Mouse (Mus musculus) heart, embryonic 11.5 days (tissue): ENCODE results near the gene Atg14. TPM values are rescaled to one million over a fixed set of nuclear protein-coding genes. Genes with fewer than 3 reads are reported as not detected.

ENCODE experiments used
- ATAC-seq: fragments of 200-750 bp; cut with Nextera tagmentation; replicated peaks from 2 replicates; pipeline ENCODE4 v1.8.0; 2017; ENCODE audit warnings: moderate library complexity; ENCODE audit not compliant: insufficient number of reproducible peaks, low FRiP score, low TSS enrichment
- H3K27ac ChIP-seq: fragments of 300-500 bp; sonication (generic); 2 replicates; pipeline ENCODE4 v1.5.1; 2014; ENCODE audit warnings: mild to moderate bottlenecking, low read depth, low read length
- H3K27me3 ChIP-seq: fragments of 300-500 bp; sonication (generic); 2 replicates; pipeline ENCODE4 v1.6.1; 2014; ENCODE audit warnings: mild to moderate bottlenecking, low read length, mixed read lengths; ENCODE audit not compliant: control insufficient read depth, insufficient read depth
- H3K36me3 ChIP-seq: fragments of 300-500 bp; sonication (generic); 2 replicates; pipeline ENCODE4 v1.6.1; 2014; ENCODE audit warnings: mild to moderate bottlenecking, low read length, moderate library complexity, mixed read lengths; ENCODE audit not compliant: control insufficient read depth, insufficient read depth
- H3K4me1 ChIP-seq: fragments of 300-500 bp; sonication (generic); 2 replicates; pipeline ENCODE4 v1.6.1; 2014; ENCODE audit warnings: low read length; ENCODE audit not compliant: control insufficient read depth, insufficient read depth
- H3K4me2 ChIP-seq: fragments of 300-500 bp; sonication (generic); 2 replicates; pipeline ENCODE4 v1.6.1; 2014; ENCODE audit warnings: mild to moderate bottlenecking, moderate library complexity
- H3K4me3 ChIP-seq: fragments of 300-500 bp; sonication (generic); 2 replicates; pipeline ENCODE4 v1.5.1; 2014; ENCODE audit warnings: low read depth, low read length
- H3K9ac ChIP-seq: fragments of 300-500 bp; sonication (generic); 2 replicates; pipeline ENCODE4 v1.6.1; 2014; ENCODE audit warnings: mild to moderate bottlenecking, low read depth, low read length, moderate library complexity
- H3K9me3 ChIP-seq: fragments of 300-500 bp; sonication (generic); replicated peaks from 2 replicates; pipeline ENCODE4 v1.6.1; 2016; ENCODE audit warnings: low read length; ENCODE audit not compliant: control insufficient read depth
- WGBS: fragments of 180-500 bp; shearing (Covaris S2); extraction: QIAGEN DNeasy Blood & Tissue Kit; methylation state at CpG from one replicate; pipeline ENCODE4 v1.1.7; 2014; ENCODE audit not compliant: insufficient replicate concordance; 5-methylcytosine and 5-hydroxymethylcytosine counted together
- polyA plus RNA-seq: library from polyadenylated mRNA; unstranded; fragments of >200 nt; fragmentation: Nextera tagmentation; extraction: Ambion mirVana; gene quantifications from 2 replicates; pipeline ENCODE4 v1.2.1, GENCODE M21; 2014

Gene Atg14
- polyA plus RNA-seq, 1 experiment from 2014 or later = 9.6 TPM

DNA sequence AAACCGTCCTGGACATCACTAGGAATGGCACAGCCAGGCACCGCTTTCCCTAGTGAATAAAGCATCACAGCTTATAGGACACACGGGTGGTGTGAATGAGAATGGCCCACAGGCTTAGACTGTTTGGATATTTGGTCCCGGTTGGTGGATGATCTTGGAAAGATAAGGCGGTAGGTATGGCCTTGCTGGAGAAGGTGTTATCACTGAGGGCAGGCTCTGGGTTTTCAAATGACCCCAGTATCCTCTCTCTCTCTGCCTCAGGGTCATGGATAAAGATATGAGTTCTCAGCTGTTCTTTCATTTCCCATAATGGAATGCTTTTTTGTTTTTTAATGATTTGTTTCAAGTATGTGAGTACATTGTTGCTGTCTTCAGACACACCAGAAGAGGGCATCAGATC lies 15.2 kb downstream of the Atg14 start:
- Histone ChIP-seq H3K36me3 (no peaks in the 10 kb centered on the region), H3K9me3 (no peaks in the 10 kb centered on the region), H3K9ac (no peak overlapping the region), H3K4me2 (no peak overlapping the region), H3K4me3 (no peak overlapping the region), H3K4me1 (no peaks in the 10 kb centered on the region), H3K27me3 (no peaks in the 10 kb centered on the region), H3K27ac (no peak overlapping the region)
- 85% methylated on average over 5 of the region's 5 CpGs for WGBS
- ATAC-seq = 0 out of 2 replicates have a peak, but pooled peaks have one; percentile 35

DNA sequence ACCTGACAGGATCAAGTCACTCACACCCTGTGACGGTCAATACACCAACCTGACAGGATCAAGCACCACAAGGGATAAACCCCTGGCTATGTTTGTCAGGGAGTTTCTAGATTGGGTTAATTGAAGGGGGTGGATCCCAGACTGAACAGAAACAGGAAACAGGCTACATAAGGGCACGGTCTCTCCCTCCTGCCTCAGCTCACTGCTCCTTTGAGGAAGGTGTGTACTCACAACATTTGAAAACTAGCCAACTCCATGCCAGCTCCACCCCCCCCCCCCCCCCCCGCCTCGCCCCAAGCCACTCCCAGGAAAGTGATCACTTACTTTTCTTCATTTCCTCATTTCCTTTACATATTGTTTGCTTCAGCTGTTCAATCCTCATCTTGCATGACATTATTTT lies 16.2 kb downstream of the Atg14 start:
- Histone ChIP-seq H3K4me2 (no peak overlapping the region), H3K27ac (no peak overlapping the region), H3K4me3 (no peak overlapping the region), H3K27me3 (no peaks in the 10 kb centered on the region), H3K36me3 (no peaks in the 10 kb centered on the region), H3K4me1 (no peaks in the 10 kb centered on the region), H3K9me3 (no peaks in the 10 kb centered on the region), H3K9ac (no peak overlapping the region)
- no peak for ATAC-seq
- 82% methylated on average over 4 of the region's 4 CpGs for WGBS

DNA sequence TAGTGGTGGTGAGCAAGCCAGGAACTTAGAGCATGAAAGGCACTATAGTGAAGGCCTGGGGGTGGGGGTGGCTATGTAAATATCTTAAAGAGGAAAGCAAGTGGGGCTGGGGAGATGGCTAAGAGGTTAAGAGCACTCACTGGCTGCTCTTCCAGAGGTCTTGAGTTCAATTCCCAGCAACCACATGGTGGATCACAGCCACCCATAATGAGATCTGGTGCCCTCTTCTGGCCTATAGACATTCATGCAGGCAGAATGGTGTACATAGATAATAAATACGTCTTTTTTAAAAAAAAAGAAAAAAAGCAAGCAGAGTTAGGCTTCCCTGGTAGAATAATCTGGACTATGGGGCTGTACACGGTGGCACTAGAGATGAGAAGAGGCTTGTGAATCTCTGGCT lies 17.1 kb downstream of the Atg14 start:
- 83% methylated on average over 2 of the region's 2 CpGs for WGBS
- no peak overlapping the region for H3K9ac ChIP-seq
- no peak overlapping the region for H3K4me2 ChIP-seq
- H3K27me3 ChIP-seq = no peaks in the 10 kb centered on the region
- no peak overlapping the region for H3K4me3 ChIP-seq
- 0 out of 2 replicates have a peak, but pooled peaks cover 2% of the 10 kb centered on the region for H3K36me3 ChIP-seq
- ATAC-seq = no peak
- H3K9me3 ChIP-seq = no peaks in the 10 kb centered on the region
- H3K27ac ChIP-seq = no peak overlapping the region
- no peaks in the 10 kb centered on the region for H3K4me1 ChIP-seq

DNA sequence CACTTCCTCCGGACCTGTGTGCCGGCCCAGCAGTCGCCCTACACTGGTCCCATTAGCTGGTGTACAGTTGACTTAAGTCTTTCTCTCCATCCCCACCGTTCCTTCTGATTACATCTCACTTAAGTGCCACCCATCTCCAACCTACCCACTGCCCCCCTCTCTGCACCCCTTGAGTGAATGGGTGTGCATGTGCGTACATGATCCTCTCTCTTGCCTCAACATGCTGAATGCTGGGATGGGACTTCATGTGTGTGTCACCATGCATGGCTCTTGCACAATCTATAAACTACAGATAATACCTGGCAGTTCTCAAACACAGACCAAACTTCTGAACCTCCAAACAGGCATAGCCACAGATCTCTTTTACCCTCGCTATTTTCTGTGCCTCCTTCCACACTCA lies 18.8 kb downstream of the Atg14 start:
- Histone ChIP-seq H3K27ac (no peak overlapping the region), H3K9ac (no peak overlapping the region), H3K36me3 (0 out of 2 replicates have a peak, but pooled peaks cover 3% of the 10 kb centered on the region), H3K4me1 (no peaks in the 10 kb centered on the region), H3K27me3 (no peaks in the 10 kb centered on the region), H3K4me2 (no peak overlapping the region), H3K9me3 (no peaks in the 10 kb centered on the region), H3K4me3 (no peak overlapping the region)
- no peak for ATAC-seq
- WGBS = 92% methylated on average over 6 of the region's 6 CpGs

DNA sequence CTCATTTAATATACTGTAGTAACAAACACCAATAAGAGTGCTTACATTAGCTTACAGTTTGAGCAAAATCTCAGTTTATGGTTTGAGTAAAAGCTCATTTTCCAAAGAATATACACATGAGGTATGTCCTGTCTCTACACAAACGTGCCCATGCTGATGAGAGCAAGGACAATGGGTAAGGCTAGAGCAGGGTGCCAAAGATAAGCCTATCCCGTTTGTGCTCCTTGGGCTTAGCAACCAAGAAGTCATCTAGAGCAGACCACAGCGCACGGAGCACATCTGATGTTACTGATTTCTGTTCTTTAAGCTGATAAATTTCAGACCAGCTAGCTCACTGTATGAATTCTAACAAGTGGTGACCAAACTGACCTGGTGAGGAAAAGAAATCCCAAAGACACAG lies 25.6 kb downstream of the Atg14 start:
- H3K4me1 ChIP-seq = no peaks in the 10 kb centered on the region
- no peak overlapping the region for H3K27ac ChIP-seq
- H3K27me3 ChIP-seq = no peaks in the 10 kb centered on the region
- no peak for ATAC-seq
- 83% methylated on average over 4 of the region's 4 CpGs for WGBS
- no peak overlapping the region for H3K4me2 ChIP-seq
- H3K4me3 ChIP-seq = no peak overlapping the region
- no peaks in the 10 kb centered on the region for H3K9me3 ChIP-seq
- H3K36me3 ChIP-seq = peaks cover 5% of the 10 kb centered on the region
- no peak overlapping the region for H3K9ac ChIP-seq

DNA sequence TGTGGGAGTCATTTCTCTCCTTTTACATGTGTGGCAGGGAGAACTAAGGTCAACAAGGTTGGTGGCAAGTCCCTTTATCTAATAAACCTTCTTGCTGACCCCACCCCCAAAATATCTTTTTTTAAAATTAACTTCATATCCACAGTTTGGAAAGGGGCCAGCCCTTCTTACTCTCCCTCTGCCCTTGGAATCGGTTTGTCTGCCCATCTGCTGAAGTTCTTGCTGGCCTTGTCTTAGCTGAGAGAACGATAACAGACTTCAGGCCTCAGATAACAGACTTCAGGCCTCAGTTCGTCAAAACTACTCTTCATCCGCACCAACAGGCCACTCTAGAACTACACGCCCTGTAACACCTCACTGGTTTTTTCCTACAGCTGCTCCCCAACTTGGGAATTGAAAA lies 26.2 kb downstream of the Atg14 start:
- H3K4me1 ChIP-seq = no peaks in the 10 kb centered on the region
- no peak overlapping the region for H3K4me3 ChIP-seq
- no peak overlapping the region for H3K9ac ChIP-seq
- H3K27me3 ChIP-seq = no peaks in the 10 kb centered on the region
- no peak overlapping the region for H3K4me2 ChIP-seq
- H3K9me3 ChIP-seq = no peaks in the 10 kb centered on the region
- peaks cover 6% of the 10 kb centered on the region for H3K36me3 ChIP-seq
- H3K27ac ChIP-seq = no peak overlapping the region
- no peak for ATAC-seq
- 68% methylated on average over 5 of the region's 5 CpGs for WGBS

DNA sequence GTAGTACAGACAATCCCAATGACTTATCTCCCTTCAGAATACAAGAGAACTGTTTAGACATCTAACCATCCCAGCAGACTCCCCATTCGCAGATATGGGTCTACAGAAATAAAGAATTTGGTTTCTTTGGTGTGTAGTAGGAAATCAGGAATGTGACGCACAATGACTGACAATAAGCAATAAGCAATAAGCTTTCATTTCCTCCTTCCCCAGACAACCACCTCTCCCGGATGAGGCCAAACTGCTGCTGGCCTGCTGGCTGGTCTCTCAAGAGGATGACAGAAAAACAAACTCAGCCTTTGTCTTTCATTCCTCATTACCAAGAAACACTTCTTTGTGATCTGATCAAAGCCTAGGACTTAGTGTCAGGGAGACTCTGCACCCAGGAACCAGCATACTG lies 28.2 kb downstream of the Atg14 start:
- ATAC-seq = no peak
- Histone ChIP-seq H3K36me3 (peaks cover 3% of the 10 kb centered on the region), H3K27me3 (no peaks in the 10 kb centered on the region), H3K4me1 (no peaks in the 10 kb centered on the region), H3K9me3 (no peaks in the 10 kb centered on the region), H3K27ac (no peak overlapping the region), H3K4me3 (no peak overlapping the region), H3K9ac (no peak overlapping the region), H3K4me2 (no peak overlapping the region)
- 91% methylated on average over 3 of the region's 3 CpGs for WGBS

DNA sequence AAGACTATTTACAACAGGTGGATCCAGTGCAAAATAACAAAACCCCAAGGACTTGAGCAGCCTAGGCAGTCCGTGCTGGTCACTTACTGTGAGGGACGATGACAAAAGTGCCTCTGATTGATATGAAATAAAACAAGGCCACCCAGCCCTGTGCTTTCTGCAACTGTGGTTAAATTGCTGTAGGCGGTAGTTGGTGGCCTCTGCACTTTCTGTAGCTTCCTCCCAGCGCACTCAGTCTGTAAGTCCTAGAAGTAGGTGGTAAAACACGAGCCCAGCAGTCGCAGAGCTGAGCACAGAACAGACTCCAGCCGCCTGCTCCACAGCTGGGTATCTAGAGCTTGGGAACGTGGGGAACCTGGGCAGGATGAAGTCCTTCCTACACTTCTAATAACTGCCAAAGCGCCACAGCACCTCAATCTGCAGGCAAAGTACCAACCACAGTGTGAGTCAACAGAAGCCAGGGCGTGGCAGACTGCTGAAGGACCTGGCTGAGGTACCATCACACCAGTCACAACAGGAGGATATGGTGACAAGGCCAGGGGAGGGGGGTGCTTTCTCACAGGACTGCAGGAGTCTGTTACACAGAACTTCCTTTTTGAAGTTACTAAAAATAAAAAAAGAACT lies 29.0 kb downstream of the Atg14 start:
- no peaks in the 10 kb centered on the region for H3K4me1 ChIP-seq
- no peak overlapping the region for H3K4me2 ChIP-seq
- 88% methylated on average over 10 of the region's 10 CpGs for WGBS
- H3K27ac ChIP-seq = no peak overlapping the region
- H3K36me3 ChIP-seq = peaks cover 3% of the 10 kb centered on the region
- no peak overlapping the region for H3K9ac ChIP-seq
- no peak overlapping the region for H3K4me3 ChIP-seq
- H3K9me3 ChIP-seq = no peaks in the 10 kb centered on the region
- ATAC-seq = no peak
- H3K27me3 ChIP-seq = no peaks in the 10 kb centered on the region

DNA sequence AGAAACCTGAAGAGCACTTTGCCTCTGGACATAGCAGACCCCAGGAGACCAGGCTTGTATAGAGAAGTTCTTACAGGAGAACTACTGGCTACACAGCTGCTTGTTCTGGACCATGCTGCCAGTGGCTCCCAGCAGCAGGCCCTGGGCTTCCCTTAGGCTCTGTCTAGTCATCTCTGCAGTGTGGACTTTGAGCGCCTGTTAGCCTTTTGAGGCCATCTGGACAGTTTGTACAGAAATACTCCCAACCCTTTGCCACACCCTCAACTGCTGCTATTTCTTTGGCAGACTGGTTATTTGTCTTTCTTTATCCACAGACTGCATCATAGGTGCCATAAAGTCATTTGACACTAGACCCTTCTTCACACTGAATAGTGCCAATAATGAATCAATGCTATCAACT lies 35.4 kb downstream of the Atg14 start:
- H3K9me3 ChIP-seq = no peaks in the 10 kb centered on the region
- no peak overlapping the region for H3K9ac ChIP-seq
- H3K27me3 ChIP-seq = no peaks in the 10 kb centered on the region
- H3K4me3 ChIP-seq = no peak overlapping the region
- H3K36me3 ChIP-seq = peaks cover 5% of the 10 kb centered on the region
- no peak overlapping the region for H3K4me2 ChIP-seq
- H3K27ac ChIP-seq = no peak overlapping the region
- no peak for ATAC-seq
- peaks cover 21% of the 10 kb centered on the region for H3K4me1 ChIP-seq
- 86% methylated on average over 1 of the region's 1 CpGs for WGBS
